Mouse (Mus musculus) right cerebral cortex, postnatal 10 days (tissue): ENCODE data around the gene Angel2.

Experiments
- DNase-seq, 2 experiments: peaks; one replicate each; pipeline ENCODE4 v3.0.0; 2021; ENCODE audit warnings: low spot score in 2 of 2

Angel2 gene

GRCm38 (mm10) chr1:190979100-190979563, 54.2 kb downstream of the Angel2 start, which contains the start of gene Vash2:
TSS of gene Vash2 (minus strand) at chr1:190979296.
- DNase-seq = peak; percentile 92 to 94

- DNase-seq = no peak
Observed at GRCm38 (mm10) chr1:190980470-190980869, 55.6 kb downstream of the Angel2 start.

- DNase-seq = no peak
Observed at GRCm38 (mm10) chr1:190981412-190981811, 56.5 kb downstream of the Angel2 start.

GRCm38 (mm10) chr1:190989437-190990082, 64.6 kb downstream of the Angel2 start:
- DNase-seq = no peak

- DNase-seq = peak; percentile 72 to 77
Observed at GRCm38 (mm10) chr1:190995548-190995947, 70.6 kb downstream of the Angel2 start.

GRCm38 (mm10) chr1:190996346-190996877, 71.5 kb downstream of the Angel2 start:
- DNase-seq = no peak
